7 mouse cellular contexts compared by ENCODE assay signal in genomic region chr8:121651874-121652361, GRCm38 (mm10). TPM values are rescaled to one million over a fixed set of nuclear protein-coding genes. Genes with fewer than 3 reads are reported as not detected.
DNase-seq lines count a peak whose midpoint lies in the region; ATAC-seq and TF ChIP-seq lines count a peak whose summit lies in the region.

No protein-coding gene starts in this region.

- TF ChIP-seq POLR2A in cortical plate, adult 2 months (IDR thresholded peaks at IDR 0.05; ENCODE audit: extremely low read depth, insufficient read depth, low read length): peak; percentile 8; the same call in 1 of the 2 replicates

- 9% methylated on average over 56 of the region's 56 CpGs for WGBS in heart, embryonic 10.5 days
- WGBS in midbrain, embryonic 13.5 days: under 1% methylated on average over 54 of the region's 56 CpGs

- no peak for ATAC-seq in midbrain, embryonic 13.5 days
- no peak for ATAC-seq in monocyte, adult 5-6 weeks (replicated peaks; ENCODE audit: insufficient number of reproducible peaks, low FRiP score, low TSS enrichment, poor library complexity, severe bottlenecking)

- H3K9ac ChIP-seq in midbrain, embryonic 13.5 days (replicated peaks): peak overlapping the region; percentile 95

- DNase-seq in MN1 (ENCODE audit: low spot score): peak; percentile 80
- DNase-seq in heart, embryonic 10.5 days (ENCODE audit: low spot score): peak; percentile 83
- DNase-seq in kidney, postnatal 14 days: peak; percentile 69

- no peaks in the 10 kb centered on the region for H3K9me3 ChIP-seq in E14TG2a.4 (ENCODE audit: low read length)
- H3K9me3 ChIP-seq in heart, embryonic 10.5 days: no peaks in the 10 kb centered on the region
- H3K9me3 ChIP-seq in midbrain, embryonic 13.5 days: no peaks in the 10 kb centered on the region

- H3K4me2 ChIP-seq in midbrain, embryonic 13.5 days (replicated peaks): peak overlapping the region; percentile 94

- H3K4me3 ChIP-seq in E14TG2a.4 (replicated peaks; ENCODE audit: low read length): peak overlapping the region; percentile 84
- peak overlapping the region; percentile 100 for H3K4me3 ChIP-seq in cortical plate, adult 2 months (ENCODE audit: insufficient read depth, low read length)
- H3K4me3 ChIP-seq in heart, embryonic 10.5 days: peak overlapping the region; percentile 87
- peak overlapping the region; percentile 97 for H3K4me3 ChIP-seq in midbrain, embryonic 13.5 days (replicated peaks)

- peaks cover 33% of the 10 kb centered on the region for H3K27me3 ChIP-seq in E14TG2a.4 (ENCODE audit: insufficient read depth, low read length)
- peaks cover 8% of the 10 kb centered on the region; the same call in 1 of the 2 replicates for H3K27me3 ChIP-seq in heart, embryonic 10.5 days (ENCODE audit: insufficient read depth, poor library complexity, severe bottlenecking)
- H3K27me3 ChIP-seq in midbrain, embryonic 13.5 days: no peaks in the 10 kb centered on the region

- H3K36me3 ChIP-seq in E14TG2a.4 (ENCODE audit: insufficient read depth, low read length): peaks cover 42% of the 10 kb centered on the region
- H3K36me3 ChIP-seq in heart, embryonic 10.5 days: peaks cover 6% of the 10 kb centered on the region; the same call in 1 of the 2 replicates
- H3K36me3 ChIP-seq in midbrain, embryonic 13.5 days: peaks cover 3% of the 10 kb centered on the region; the same call in 1 of the 2 replicates

- TF ChIP-seq CTCF in E14TG2a.4 (conservative IDR thresholded peaks at IDR 0.05; ENCODE audit: low read length): no peak
- TF ChIP-seq CTCF in cortical plate, adult 2 months (IDR thresholded peaks at IDR 0.05; ENCODE audit: extremely low read depth, insufficient read depth, low read length): no peak

- H3K4me1 ChIP-seq in E14TG2a.4 (replicated peaks; ENCODE audit: low read depth, low read length): peaks cover 65% of the 10 kb centered on the region
- H3K4me1 ChIP-seq in cortical plate, adult 2 months (ENCODE audit: control insufficient read depth, insufficient read depth, low read length): peaks cover 16% of the 10 kb centered on the region
- H3K4me1 ChIP-seq in heart, embryonic 10.5 days: peaks cover 65% of the 10 kb centered on the region
- peaks cover 66% of the 10 kb centered on the region for H3K4me1 ChIP-seq in midbrain, embryonic 13.5 days (replicated peaks)

- peak overlapping the region; percentile 74 for H3K27ac ChIP-seq in cortical plate, adult 2 months (ENCODE audit: insufficient read depth, low read length)
- peak overlapping the region; percentile 81 for H3K27ac ChIP-seq in heart, embryonic 10.5 days
- peak overlapping the region; percentile 69 for H3K27ac ChIP-seq in midbrain, embryonic 13.5 days

RNA-seq across cellular contexts. Expression of gene Zcchc14, which starts 0.8 kb away (rescaled TPM):
- 34.3 and 36.3 TPM in 2 replicates for polyA plus RNA-seq in cortical plate, adult 2 months (2012; rRNA removed)
- polyA plus RNA-seq in heart, embryonic 10.5 days (2016; fragmentation: Nextera tagmentation; extraction: Ambion mirVana): 7.8 and 10.9 TPM in 2 replicates
- polyA plus RNA-seq in midbrain, embryonic 13.5 days (2015; fragmentation: Nextera tagmentation; extraction: Ambion mirVana): 27.6 and 29.5 TPM in 2 replicates
- 0.19 to 0.21 TPM in 2 of 3 replicates, not detected in the other for total RNA-seq in monocyte, adult 5-6 weeks (2017)
